Mouse (Mus musculus) liver, adult 2 months (tissue): ENCODE data around the gene Schip1.

Source experiments
- CTCF ChIP-seq: fragments of 200-500 bp; IDR thresholded peaks from 2 replicates; pipeline ENCODE4 v1.5.1; 2011; ENCODE audit warnings: low read depth, low read length, control low read depth
- POLR2A ChIP-seq: fragments of 200-500 bp; IDR thresholded peaks from 2 replicates; pipeline ENCODE4 v1.6.1; 2011; ENCODE audit warnings: low read length, control low read depth; ENCODE audit not compliant: insufficient read depth; ENCODE audit errors: extremely low read depth

DNA sequence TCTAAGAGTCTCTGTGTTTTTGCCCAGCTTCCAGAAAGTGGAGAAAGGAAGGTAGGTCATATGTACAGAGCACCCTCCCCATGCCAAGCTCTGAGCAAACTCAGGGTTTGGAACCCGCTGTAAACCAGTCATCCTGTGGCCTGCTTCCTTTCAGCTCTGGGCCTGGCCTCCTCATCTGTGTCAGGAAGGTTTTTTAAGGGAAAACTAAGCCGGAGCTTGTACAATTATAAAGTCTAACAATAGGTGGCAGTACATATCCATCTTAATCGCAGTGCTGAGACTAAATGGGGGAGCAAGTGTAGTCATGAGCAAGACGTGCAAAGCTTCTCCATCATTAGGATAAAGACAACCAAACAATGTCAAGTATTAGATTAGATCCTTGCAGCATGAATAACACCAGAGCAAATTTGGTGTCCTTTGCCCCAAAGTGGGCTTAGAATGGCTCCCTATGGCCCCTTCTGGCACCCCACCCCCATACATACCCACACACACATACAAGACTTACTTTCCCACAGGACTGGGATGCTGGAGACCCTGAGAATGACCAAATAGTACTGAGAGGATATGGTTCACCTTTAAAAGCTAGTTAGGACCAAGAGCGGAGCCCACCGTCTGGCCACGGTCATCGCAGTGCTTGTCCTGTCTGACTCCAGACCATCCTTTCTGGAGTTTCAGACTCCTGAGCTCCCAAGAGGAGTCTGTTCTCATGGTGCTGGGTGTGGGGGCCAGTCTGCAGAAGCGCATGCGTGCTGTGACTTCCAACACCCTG is 550.6 kb downstream of the Schip1 start:
- TF ChIP-seq POLR2A (no peak), CTCF (no peak)
